Mouse (Mus musculus) spleen, embryonic (tissue): ENCODE results near the gene Edn3.

Source experiments
- CTCF ChIA-PET: fragments of 350-600 bp; sonication (Branson Sonifier 250); formaldehyde crosslinking; loops from one replicate; lab custom pipeline; 2022; lab: Charles Lee

Gene Edn3

DNA sequence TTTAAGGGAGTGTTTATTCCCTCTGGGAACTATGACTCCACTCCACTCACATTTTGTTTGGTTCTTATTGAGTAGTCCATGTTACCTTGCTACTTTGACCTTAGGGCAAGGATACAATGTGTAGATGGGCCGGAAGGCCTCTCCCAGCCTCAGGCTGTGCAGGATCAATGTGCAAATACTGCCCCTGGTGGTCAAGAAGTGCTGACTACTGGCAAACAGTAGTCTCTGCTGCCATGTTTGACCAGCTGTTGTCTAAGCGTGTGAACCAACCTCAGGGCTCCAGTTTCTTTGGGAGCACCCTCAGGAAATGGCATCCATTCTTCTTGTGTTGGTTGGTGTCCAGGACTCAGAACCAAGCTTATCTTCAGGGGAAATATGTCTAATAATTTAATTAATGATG is 36.6 kb downstream of the Edn3 start:
- CTCF ChIA-PET = no interaction called here

DNA sequence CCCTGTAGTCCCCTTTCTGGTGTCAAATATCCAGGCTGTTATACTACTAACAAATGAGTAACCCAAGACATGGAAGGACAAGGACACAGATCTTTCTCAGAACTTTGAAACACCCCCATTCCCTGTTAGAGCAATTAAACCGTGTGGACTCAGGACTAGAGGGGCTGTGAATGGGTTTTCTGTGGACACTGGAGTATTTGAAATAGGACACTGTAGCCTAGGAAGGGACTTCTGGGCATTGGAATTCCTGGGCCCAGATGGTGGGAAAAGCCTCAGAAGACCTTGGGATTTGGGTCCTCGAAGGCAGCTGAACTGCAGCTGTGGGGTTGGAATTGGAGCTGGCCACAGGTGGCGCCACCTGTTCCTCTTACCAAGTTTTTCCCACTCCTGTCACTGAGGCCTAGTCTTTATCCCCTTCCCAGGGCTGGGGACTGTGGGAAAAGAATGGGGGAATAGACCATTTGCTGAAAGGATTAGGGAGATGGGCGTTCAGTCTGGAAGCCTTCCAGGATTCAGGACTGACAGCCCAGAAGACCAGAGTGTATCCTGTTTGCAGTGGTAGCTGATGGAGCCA is 37.2 kb downstream of the Edn3 start:
- CTCF ChIA-PET = no interaction called here

DNA sequence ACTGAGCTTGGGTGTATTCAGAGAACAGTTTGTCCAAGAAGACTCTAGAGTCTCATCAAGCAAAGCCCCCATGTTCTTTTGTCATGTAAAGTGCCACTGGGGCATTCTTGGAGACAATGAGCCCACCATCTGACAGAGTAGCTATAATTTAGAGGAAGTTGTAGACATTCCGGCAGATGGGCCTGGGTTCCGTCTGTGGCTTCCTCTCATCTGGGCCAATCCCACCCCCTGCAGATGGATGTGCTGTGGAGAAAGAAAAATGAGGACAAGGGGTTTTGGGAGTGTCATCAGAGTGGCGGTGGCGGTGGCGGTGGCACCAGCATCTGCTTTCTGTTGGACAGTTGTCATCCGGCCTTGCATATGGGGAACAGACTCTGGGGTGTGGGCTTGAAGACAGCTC is 42.0 kb downstream of the Edn3 start:
- CTCF ChIA-PET = no interaction called here

GRCm38 (mm10) chr2:174803661-174804060 is 43.2 kb downstream of the Edn3 start:
- CTCF ChIA-PET = no interaction called here

DNA sequence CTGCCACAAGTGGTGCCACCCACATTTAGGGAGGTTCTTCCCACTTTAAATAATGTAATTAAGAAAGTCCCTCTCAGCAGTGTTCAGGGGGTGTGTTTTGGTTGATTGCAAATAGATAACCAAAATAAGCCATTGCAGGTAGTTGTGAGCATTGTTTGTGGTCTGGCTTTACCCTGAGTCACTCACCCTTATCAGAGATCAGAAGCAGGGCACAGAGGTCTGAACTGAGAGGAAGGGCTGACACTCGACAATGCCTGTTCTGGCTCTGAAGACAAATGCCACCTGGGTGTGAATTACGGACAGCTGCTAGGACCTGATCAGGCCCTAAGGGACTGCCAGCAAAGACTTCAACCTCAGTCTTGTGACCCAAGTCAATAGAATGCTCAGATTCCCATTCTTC is 47.5 kb downstream of the Edn3 start:
- CTCF ChIA-PET = no interaction called here

DNA sequence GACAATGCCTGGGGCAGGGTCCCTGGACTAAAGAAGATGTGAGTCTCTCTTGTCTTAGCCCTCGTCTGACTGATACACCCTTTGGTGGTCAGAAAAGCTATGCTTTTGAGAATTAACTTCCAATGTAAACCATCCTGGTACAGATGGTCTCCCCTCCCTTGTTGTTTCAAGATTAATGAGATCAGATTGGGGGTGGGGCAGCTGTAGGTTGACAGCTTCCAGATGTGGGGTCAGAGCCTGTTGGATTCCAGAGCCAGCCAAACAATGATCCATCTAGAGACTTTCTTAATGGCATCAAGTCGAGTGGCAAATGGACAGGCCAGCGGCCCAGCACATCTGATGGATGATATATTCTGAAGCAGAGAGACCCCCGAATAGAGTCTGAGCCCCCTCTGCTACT is 48.9 kb downstream of the Edn3 start:
- CTCF ChIA-PET = no interaction called here

DNA sequence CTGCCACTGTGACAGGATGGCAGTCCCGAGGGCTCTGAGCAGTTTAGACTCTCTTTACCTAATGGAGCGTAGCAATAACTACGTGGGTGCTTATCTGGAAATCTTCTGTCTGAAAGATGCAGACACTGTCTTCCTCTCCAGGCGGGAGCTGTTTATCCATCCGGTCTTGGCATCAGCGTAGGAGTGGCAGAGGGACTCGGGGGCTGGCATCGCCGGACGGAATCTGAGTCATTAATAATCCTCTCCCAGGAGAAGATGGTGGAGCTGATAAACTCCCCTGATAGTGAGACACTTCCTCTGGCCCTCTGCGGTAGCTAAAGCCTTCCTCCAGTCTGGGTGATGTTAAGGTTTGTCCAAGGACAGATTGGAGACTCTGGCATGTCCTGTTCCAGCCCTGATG is 52.9 kb downstream of the Edn3 start:
- CTCF ChIA-PET = no interaction called here

- CTCF ChIA-PET = no interaction called here
Measured at GRCm38 (mm10) chr2:174816163-174816562, 55.7 kb downstream of the Edn3 start.

DNA sequence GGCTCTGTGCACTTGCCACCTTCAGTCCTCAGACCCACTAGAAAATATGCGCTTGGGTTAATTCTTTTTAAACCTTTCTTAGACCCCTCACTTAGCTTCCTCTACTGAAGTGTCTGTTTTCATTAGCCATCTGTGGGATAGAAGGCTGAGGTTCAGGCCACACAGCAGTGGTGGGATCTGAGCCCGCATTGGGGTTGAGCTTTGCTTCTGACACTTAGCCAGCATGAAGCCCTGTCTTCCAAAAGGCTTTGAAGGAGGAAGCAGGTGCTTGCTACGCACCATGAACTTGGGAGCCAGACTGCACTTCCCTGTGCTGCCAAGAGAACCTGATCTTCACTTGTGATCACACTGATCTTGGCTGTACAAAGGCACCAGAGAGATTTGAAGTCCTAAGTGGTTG is 59.9 kb downstream of the Edn3 start:
- CTCF ChIA-PET = interaction anchor here (0.6 kb wide), 1 partner anchor 375 kb away, joined by 11 read pairs; no protein-coding TSS in a partner anchor

DNA sequence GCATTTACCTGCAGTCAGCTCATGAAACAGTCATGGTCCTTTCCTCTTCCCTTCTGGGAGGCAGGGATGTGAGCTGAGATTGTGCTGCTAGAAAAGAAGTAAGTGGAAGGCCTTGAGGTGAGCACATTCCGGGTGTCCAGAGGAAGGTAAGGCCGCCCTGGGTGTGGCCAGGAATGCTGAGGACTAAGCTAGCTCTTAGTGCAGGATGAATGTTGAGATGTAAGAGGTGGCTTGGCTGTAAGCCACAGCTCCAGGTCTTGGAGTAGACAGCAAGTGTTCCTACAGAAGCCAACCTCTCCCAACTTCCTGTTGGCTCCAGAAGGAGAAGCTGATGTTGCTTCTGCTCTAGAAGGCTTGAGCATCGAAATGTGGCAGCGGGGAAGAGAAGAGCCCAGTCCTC is 67.4 kb downstream of the Edn3 start:
- CTCF ChIA-PET = no interaction called here

- CTCF ChIA-PET = no interaction called here
Measured at GRCm38 (mm10) chr2:174833608-174834007, 73.2 kb downstream of the Edn3 start.
